Mouse (Mus musculus): ENCODE measurements around the gene Cacna1c.

Cacna1c gene

DNA sequence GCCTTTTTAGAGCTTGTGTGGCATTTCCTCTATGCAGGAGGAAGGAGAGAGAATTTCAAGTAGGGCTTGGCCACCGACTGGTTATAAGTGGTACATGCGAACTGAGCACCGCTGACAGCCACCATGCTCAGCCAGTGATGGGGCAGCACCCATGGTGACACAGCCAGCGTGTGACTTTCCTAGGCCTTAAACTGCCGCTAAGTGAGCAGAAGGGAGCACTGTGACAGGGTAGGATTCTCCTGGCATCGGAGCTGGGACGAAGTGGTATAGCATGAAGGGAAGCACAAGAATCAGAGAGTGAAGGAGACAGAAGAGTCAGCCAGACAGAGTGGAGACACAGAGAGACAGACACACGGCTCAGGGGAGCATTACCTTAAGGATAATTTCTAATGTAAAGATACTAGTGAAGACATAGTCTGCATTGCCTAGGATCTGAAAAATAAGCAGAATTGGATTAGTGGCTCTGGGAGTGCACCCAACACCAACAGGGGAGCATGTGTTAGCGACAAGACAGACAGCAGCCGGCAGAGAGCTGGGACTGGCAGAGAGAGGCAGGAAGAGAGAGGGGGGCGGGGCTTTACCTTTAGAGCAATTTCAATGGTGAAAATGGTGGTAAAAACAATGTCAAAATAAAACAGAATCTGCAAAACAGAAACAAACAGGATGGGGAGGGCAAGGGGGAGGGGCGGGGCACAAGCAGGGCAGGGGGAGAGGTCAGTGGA lies 522.1 kb downstream of the Cacna1c start:
- DNase-seq (ENCODE audit: low spot score), result no peak

- DNase-seq (ENCODE audit: low spot score), result no peak
Measured at GRCm38 (mm10) chr6:118653331-118653730, 542.9 kb downstream of the Cacna1c start.

GRCm38 (mm10) chr6:118649121-118649783 lies 547.0 kb downstream of the Cacna1c start:
- DNase-seq (ENCODE audit: low spot score), result no peak

GRCm38 (mm10) chr6:118646265-118647061 lies 549.8 kb downstream of the Cacna1c start:
- peak; percentile 47 for DNase-seq (ENCODE audit: low spot score)

DNA sequence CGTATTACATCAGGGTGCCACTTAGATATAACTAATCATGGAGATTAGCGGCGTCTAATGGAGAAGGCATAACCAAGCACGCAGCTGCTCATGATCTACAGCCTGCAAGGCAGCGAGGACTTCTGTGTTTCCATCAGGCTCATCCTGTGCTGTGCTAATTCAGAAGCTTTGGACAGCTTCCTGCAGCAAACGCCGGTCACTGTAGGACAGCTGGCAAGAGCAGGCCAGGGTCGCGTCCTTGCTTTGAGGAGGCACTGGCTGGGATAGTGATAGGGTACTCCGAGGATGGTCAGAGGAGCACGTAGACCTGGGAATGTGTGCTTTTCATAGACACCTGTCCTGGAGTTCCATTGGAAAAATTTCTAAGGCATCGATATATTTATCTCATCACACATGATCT lies 551.4 kb downstream of the Cacna1c start:
- no peak for DNase-seq (ENCODE audit: low spot score)

DNA sequence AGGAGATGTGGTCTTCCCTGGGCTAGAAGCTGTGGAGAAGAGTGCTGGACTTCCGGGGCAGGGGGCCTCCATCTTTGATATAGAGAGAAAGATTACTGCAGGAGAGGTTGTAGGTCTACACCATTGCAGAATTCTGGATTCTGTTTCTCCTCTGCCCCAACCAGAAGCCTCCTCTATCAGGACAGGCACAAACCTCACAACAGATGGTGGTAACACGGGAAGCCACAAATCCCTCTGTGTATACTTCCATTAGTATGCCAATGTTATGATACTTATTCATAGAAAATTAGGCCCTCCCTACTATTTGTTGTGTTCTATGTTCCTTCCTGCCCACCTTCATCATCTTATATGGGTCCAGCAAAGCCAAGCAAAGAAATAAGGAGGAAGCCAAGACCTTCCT lies 552.7 kb downstream of the Cacna1c start:
- DNase-seq (ENCODE audit: low spot score), result no peak

DNA sequence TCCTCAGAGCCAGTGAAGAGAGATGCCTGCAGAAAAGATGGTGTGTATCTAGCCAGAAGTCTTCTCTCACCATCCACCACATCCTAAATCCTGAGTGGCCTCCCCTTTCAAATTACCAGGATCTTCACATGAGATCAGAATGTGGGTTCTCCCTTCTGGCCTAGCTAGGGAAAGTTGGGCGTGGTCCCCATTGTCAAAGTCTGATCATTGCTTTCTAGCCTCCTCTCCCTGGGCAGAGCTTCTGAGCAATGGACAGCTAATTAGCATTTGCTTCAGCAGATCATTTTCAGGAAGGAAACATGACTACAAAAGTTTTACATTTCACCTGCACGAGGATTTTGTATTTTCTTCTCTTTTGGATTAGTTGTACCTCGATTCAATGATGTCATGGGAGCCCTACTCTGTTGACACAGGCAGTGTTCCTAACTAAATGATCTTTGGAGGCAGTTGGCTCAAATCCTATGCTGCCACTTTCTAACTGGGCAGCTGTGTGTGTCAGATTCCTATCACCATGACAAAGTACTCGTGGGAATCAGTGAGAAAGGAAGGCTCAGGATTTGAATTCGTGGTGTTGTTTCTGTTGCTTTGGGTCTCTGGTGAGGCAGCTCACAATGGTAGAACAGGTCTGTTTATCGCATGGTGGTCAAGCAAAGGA lies 554.4 kb downstream of the Cacna1c start:
- no peak for DNase-seq (ENCODE audit: low spot score)

DNA sequence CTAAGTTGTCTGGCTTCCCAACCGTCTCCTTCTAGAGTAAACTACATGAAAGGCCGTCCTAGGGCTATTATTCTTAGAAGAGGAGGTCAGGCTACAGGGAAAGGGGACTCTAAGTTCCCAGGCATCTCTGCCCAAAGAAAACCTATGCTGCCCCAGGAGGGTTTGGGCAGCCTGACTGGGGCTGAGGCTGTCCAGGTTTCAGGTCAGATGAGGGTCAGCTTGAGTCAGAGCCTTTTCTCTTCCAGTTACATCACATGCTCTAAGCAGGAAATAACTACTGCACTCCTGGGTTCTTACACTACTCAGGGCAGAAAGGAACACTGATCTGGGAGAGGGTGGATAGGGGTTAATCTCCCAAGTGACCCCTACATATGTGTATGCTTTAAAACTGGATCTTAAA lies 556.4 kb downstream of the Cacna1c start:
- no peak for DNase-seq (ENCODE audit: low spot score)

DNA sequence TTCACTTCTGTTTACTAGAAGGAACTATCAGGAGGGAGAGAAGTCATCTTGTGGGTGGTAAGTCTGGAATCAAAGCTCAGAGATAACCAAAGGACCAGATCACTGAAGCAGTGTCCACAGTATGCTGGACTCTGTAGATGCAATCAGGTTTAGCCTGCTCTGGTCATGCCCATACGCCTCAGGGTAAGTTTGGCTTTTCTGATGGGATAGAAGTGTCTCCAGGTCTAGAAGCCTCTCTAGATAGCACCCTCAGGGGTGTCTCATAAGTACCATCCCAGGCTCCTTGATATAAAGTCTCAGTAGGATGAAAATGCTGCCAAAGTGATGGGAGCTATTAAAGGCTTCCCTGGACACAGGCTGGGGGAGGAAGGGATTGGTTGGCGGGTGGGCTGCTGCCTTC lies 557.3 kb downstream of the Cacna1c start:
- DNase-seq (ENCODE audit: low spot score), result no peak

GRCm38 (mm10) chr6:118632491-118632890 lies 563.7 kb downstream of the Cacna1c start:
- DNase-seq (ENCODE audit: low spot score), result no peak

- DNase-seq (ENCODE audit: low spot score), result no peak
Measured at GRCm38 (mm10) chr6:118630006-118630405, 566.2 kb downstream of the Cacna1c start.

DNA sequence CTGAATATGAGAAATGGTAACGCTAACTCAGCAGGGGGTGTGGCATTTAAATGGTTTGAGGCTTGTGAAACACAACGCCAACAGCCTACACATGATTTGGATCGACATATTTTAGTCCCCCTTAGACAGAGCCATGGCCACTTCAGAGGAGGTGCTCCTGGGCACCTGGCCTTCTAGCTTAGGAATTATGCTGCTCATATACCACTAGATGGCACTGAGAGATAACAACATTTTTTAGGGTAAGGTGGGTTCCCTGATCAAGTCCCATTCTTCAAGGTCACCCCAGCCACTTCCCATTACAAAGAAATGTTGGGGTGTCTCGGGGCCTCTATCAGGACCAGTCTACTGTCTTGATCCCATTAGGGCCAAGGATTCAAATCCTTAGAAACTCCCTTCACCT lies 570.0 kb downstream of the Cacna1c start:
- DNase-seq (ENCODE audit: low spot score), result no peak

GRCm38 (mm10) chr6:118623609-118624008 lies 572.6 kb downstream of the Cacna1c start:
- DNase-seq (ENCODE audit: low spot score), result no peak

GRCm38 (mm10) chr6:118621866-118622265 lies 574.4 kb downstream of the Cacna1c start:
- DNase-seq (ENCODE audit: low spot score), result no peak

DNA sequence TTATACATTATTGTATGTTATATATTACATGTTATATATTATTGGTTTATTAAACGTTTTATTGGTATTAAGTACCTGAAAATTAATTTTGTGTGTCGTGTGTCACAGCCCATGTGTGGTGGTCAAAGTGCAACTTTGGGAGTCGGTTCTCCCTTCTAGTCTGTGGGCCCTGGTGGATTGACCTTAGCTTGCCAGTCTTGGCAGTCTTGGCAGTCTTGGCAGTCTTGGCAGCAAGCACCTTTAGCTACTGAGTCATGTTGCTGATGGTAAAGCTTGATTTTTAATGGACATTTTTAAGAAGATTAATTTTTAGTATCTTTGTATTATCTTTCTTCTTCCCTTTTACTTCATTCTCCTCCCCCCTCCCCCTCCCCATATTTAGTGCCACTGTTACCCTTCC lies 574.8 kb downstream of the Cacna1c start:
- no peak for DNase-seq (ENCODE audit: low spot score)

DNA sequence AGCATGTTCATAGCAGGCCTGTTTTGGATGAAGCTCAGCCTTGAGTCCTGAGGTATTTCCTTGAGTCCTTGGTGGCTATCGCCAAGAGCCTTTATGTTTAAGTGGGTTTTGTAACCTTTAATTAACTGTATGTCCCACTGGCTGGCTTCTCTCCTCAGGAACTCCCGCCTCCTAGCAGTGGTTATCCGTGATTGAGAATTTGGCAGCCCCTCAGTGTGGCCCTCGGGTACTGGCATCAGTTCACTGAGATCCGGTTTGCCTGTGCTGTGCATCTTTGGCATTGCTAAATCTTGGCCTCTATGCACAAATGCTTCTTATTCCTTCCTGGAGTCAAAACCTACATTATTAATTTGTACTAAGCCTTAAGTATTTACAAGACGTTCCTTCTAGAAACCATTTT lies 587.3 kb downstream of the Cacna1c start:
- no peak for DNase-seq (ENCODE audit: low spot score)

GRCm38 (mm10) chr6:118605974-118606373 lies 590.2 kb downstream of the Cacna1c start:
- no peak for DNase-seq (ENCODE audit: low spot score)

GRCm38 (mm10) chr6:118603825-118604224 lies 592.4 kb downstream of the Cacna1c start:
- DNase-seq (ENCODE audit: low spot score), result no peak

DNA sequence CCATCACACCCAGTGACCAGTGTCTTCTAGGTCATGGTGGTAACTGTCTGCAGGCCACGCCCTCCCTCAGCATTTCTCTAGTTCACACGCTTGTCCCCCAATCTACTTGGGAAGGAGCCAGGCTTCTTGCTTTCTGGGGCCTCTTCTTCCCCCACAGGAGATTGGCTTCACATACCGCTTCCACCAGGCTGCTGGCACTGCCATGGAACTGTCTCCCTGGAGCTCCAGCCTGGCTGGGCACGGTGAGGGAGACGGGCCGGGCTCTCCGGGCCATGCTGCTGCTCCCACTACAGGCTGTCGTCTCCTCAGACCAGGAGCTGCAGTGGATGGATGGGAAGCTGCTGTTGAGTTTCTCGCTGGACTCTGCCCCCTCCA lies 600.5 kb downstream of the Cacna1c start:
- no peak for DNase-seq (ENCODE audit: low spot score)

DNA sequence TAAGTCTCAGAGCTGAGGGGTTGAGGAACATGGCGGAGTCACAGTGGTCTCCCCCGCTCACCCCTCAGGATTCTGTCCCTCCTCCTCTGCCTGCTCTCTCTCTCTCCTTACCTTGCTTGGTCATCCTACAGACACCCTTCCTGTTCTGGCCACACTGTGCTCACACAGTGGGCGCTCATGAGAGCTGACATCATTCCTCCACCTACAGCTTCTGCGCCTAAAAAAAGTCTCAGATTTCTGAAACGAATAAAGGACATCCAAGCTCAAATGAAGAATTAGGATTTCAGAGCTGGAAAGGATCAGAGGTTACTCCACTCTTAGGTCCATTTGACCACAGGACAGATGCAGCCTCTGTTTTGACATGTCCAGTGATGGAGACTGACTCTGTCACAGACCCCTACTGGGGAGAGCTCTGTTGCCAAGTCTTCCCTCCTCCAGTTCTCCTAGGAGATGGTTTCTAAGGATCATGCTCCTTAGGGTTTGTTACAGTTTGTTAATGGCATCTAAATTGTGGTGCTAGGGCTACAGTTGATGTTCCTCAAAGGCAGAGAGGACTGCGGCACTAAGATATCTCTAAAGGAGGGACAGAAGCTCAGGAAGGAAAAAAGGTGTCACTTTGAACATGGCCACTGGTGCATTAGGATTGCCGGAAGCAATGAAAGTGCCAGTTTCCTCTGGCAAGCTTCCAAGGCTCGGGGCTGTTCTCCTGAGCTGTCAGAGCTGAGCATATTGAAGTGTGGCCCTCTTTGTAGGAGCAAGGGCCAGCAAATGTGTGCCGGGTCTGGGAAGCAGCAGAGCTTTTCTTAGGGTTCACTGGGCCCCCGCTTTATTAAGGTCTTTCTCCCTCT lies 601.2 kb downstream of the Cacna1c start:
- DNase-seq (ENCODE audit: low spot score), result no peak

- peak; percentile 4 for DNase-seq (ENCODE audit: low spot score)
Measured at GRCm38 (mm10) chr6:118594070-118594469, 602.1 kb downstream of the Cacna1c start.
